Mouse (Mus musculus): ENCODE measurements at regions not wholly inside any gene's neighbourhood (a gene's known extent, or its start where the extent isn't known, plus 50 kb on each side); places are given as distances from the start of the nearest gene placed in this dataset.

- TF ChIP-seq CTCF (IDR thresholded peaks at IDR 0.05 in 2 of 3, conservative IDR thresholded peaks at IDR 0.05 in 1 of 3; ENCODE audit: control insufficient read depth in 1 of 3, insufficient read depth in 1 of 3, low read depth in 2 of 3, low read length in 3 of 3, poor library complexity in 1 of 3, severe bottlenecking in 1 of 3) (no peak), POLR2A (IDR thresholded peaks at IDR 0.05; ENCODE audit: control insufficient read depth in 1 of 2, insufficient read depth in 1 of 2, low read depth in 1 of 2, low read length in 2 of 2, poor library complexity in 1 of 2) (no peak), GATA1 (IDR thresholded peaks at IDR 0.05; ENCODE audit: low read depth, low read length) (no peak), EP300 (IDR thresholded peaks at IDR 0.05; ENCODE audit: low read depth in 1 of 2, low read length in 2 of 2) (no peak), NELFE (IDR thresholded peaks at IDR 0.05; ENCODE audit: low read depth, low read length) (no peak)
Measured at GRCm38 (mm10) chrX:107038041-107038440, 50.3 kb upstream of the P2ry10 start.
